Mouse (Mus musculus) splenic B cell, adult 2 months (primary cell): ENCODE measurements at regions not wholly inside any gene's neighbourhood (a gene's known extent, or its start where the extent isn't known, plus 50 kb on each side); places are given as distances from the start of the nearest gene placed in this dataset.

Source experiments
- DNase-seq: peaks from one replicate; pipeline ENCODE4 v3.0.0-alpha.2; 2011; ENCODE audit warnings: low read depth, low spot score
- H3K27me3 ChIP-seq: 2 replicates; pipeline ENCODE4 v1.6.1; 2012; ENCODE audit warnings: mild to moderate bottlenecking, low read length, moderate library complexity, mixed read lengths; ENCODE audit not compliant: control insufficient read depth, poor library complexity, insufficient read depth, severe bottlenecking
- H3K36me3 ChIP-seq: 2 replicates; pipeline ENCODE4 v1.6.1; 2012; ENCODE audit warnings: mild to moderate bottlenecking, low read length, moderate library complexity, mixed read lengths; ENCODE audit not compliant: control insufficient read depth, poor library complexity, insufficient read depth, severe bottlenecking

- DNase-seq, result no peak
- Histone ChIP-seq H3K36me3 (no peaks in the 10 kb centered on the region), H3K27me3 (no peaks in the 10 kb centered on the region)
Measured at GRCm38 (mm10) chr7:137916351-137916750, 478.9 kb downstream of the Glrx3 start.

- DNase-seq, result no peak
- no peaks in the 10 kb centered on the region for H3K36me3 ChIP-seq
- H3K27me3 ChIP-seq, result no peaks in the 10 kb centered on the region
Measured at GRCm38 (mm10) chr7:137924464-137925167, 472.9 kb downstream of the Tcerg1l start.

- Histone ChIP-seq H3K27me3 (no peaks in the 10 kb centered on the region), H3K36me3 (no peaks in the 10 kb centered on the region)
- no peak for DNase-seq
Measured at GRCm38 (mm10) chr7:137925656-137926055, 471.9 kb downstream of the Tcerg1l start.

GRCm38 (mm10) chr7:137927371-137927770 is 470.2 kb downstream of the Tcerg1l start:
- no peaks in the 10 kb centered on the region for H3K27me3 ChIP-seq
- DNase-seq, result no peak
- no peaks in the 10 kb centered on the region for H3K36me3 ChIP-seq

- no peaks in the 10 kb centered on the region for H3K36me3 ChIP-seq
- DNase-seq, result no peak
- no peaks in the 10 kb centered on the region for H3K27me3 ChIP-seq
Measured at GRCm38 (mm10) chr7:137930200-137930599, 467.3 kb downstream of the Tcerg1l start.

- no peak for DNase-seq
- Histone ChIP-seq H3K27me3 (no peaks in the 10 kb centered on the region), H3K36me3 (no peaks in the 10 kb centered on the region)
Measured at GRCm38 (mm10) chr7:137935896-137936295, 461.6 kb downstream of the Tcerg1l start.

- Histone ChIP-seq H3K36me3 (no peaks in the 10 kb centered on the region), H3K27me3 (no peaks in the 10 kb centered on the region)
- DNase-seq, result no peak
Measured at GRCm38 (mm10) chr7:137939116-137939515, 458.4 kb downstream of the Tcerg1l start.

GRCm38 (mm10) chr7:137940084-137940483 is 457.4 kb downstream of the Tcerg1l start:
- no peaks in the 10 kb centered on the region for H3K27me3 ChIP-seq
- H3K36me3 ChIP-seq, result no peaks in the 10 kb centered on the region
- no peak for DNase-seq

GRCm38 (mm10) chr7:137944991-137945390 is 452.5 kb downstream of the Tcerg1l start:
- H3K27me3 ChIP-seq, result no peaks in the 10 kb centered on the region
- no peak for DNase-seq
- H3K36me3 ChIP-seq, result no peaks in the 10 kb centered on the region

GRCm38 (mm10) chr7:137947424-137947823 is 450.1 kb downstream of the Tcerg1l start:
- no peak for DNase-seq
- H3K27me3 ChIP-seq, result no peaks in the 10 kb centered on the region

GRCm38 (mm10) chr7:137957354-137957753 is 440.2 kb downstream of the Tcerg1l start:
- DNase-seq, result no peak
- Histone ChIP-seq H3K27me3 (no peaks in the 10 kb centered on the region), H3K36me3 (no peaks in the 10 kb centered on the region)

More at GRCm38 (mm10) chr7:137947424-137947823, 450.1 kb downstream of the Tcerg1l start:
- no peaks in the 10 kb centered on the region for H3K36me3 ChIP-seq

- no peak for DNase-seq
- Histone ChIP-seq H3K27me3 (no peaks in the 10 kb centered on the region), H3K36me3 (no peaks in the 10 kb centered on the region)
Measured at GRCm38 (mm10) chr7:137957848-137958247, 439.7 kb downstream of the Tcerg1l start.

GRCm38 (mm10) chr7:137963470-137964095 is 433.9 kb downstream of the Tcerg1l start:
- no peak for DNase-seq
- H3K27me3 ChIP-seq, result no peaks in the 10 kb centered on the region
- no peaks in the 10 kb centered on the region for H3K36me3 ChIP-seq

GRCm38 (mm10) chr7:137974705-137975104 is 422.8 kb downstream of the Tcerg1l start:
- Histone ChIP-seq H3K36me3 (no peaks in the 10 kb centered on the region), H3K27me3 (no peaks in the 10 kb centered on the region)
- no peak for DNase-seq

- no peaks in the 10 kb centered on the region for H3K27me3 ChIP-seq
- H3K36me3 ChIP-seq, result no peaks in the 10 kb centered on the region
- DNase-seq, result no peak
Measured at GRCm38 (mm10) chr7:137977527-137977926, 420.0 kb downstream of the Tcerg1l start.
